Mouse (Mus musculus) forebrain, embryonic 14.5 days (tissue): ENCODE data around the gene Wnt1. TPM values are rescaled to one million over a fixed set of nuclear protein-coding genes. Genes with fewer than 3 reads are reported as not detected.

ENCODE experiments used
- polyA plus RNA-seq: library from polyadenylated mRNA; unstranded; fragments of >200 nt; fragmentation: Nextera tagmentation; extraction: Ambion mirVana; gene quantifications from 2 replicates; pipeline ENCODE4 v1.2.1, GENCODE M21; 2014

The Wnt1 gene
- polyA plus RNA-seq, 1 experiment from 2014 or later, result not detected

Other genes with a start within 250 kb of the Wnt1 start
- gene Ccnt1, start 218.9 kb upstream of the Wnt1 start, polyA plus RNA-seq, result 51.3 and 61.7 TPM in 2 replicates
- gene 4930415O20Rik, start 218.9 kb upstream of the Wnt1 start, polyA plus RNA-seq, result not detected in 2 replicates
- 6.4 and 10.4 TPM in 2 replicates for gene Adcy6, start 179.8 kb upstream of the Wnt1 start, polyA plus RNA-seq
- gene Cacnb3, start 159.0 kb upstream of the Wnt1 start, polyA plus RNA-seq, result 75.9 and 95.4 TPM in 2 replicates
- 18.2 and 24.3 TPM in 2 replicates for gene Ddx23, start 127.0 kb upstream of the Wnt1 start, polyA plus RNA-seq
- 6.3 and 6.8 TPM in 2 replicates for gene Rnd1, start 112.4 kb upstream of the Wnt1 start, polyA plus RNA-seq
- gene Ccdc65, start 81.7 kb upstream of the Wnt1 start, polyA plus RNA-seq, result 3.2 and 3.3 TPM in 2 replicates
- 2.6 and 3.8 TPM in 2 replicates for gene Fkbp11, start 61.7 kb upstream of the Wnt1 start, polyA plus RNA-seq
- gene Arf3, start 26.6 kb upstream of the Wnt1 start, polyA plus RNA-seq, result 31.7 and 41.4 TPM in 2 replicates
- gene Wnt10b, start 11.7 kb upstream of the Wnt1 start, polyA plus RNA-seq, result not detected in 2 replicates
- 0.33 and 0.57 TPM in 2 replicates for gene Ddn, start 19.6 kb downstream of the Wnt1 start, polyA plus RNA-seq
- 82.1 and 87.3 TPM in 2 replicates for gene Prkag1, start 41.7 kb downstream of the Wnt1 start, polyA plus RNA-seq
- gene Kmt2d, start 81.3 kb downstream of the Wnt1 start, polyA plus RNA-seq, result 8.0 and 12.2 TPM in 2 replicates
- 30.3 and 33.5 TPM in 2 replicates for gene Rhebl1, start 104.7 kb downstream of the Wnt1 start, polyA plus RNA-seq
- 0.18 and 0.36 TPM in 2 replicates for gene Dhh, start 108.7 kb downstream of the Wnt1 start, polyA plus RNA-seq
- gene Lmbr1l, start 128.4 kb downstream of the Wnt1 start, polyA plus RNA-seq, result 10.9 TPM in 2 replicates
- gene Tuba1b, start 144.7 kb downstream of the Wnt1 start, polyA plus RNA-seq, result 1,499 and 1,719 TPM in 2 replicates
- gene Gm49450, start 163.7 kb downstream of the Wnt1 start, polyA plus RNA-seq, result not detected in 2 replicates
- 18,182 and 18,289 TPM in 2 replicates for gene Tuba1a, start 163.8 kb downstream of the Wnt1 start, polyA plus RNA-seq
- gene Tuba1c, start 240.0 kb downstream of the Wnt1 start, polyA plus RNA-seq, result 56.7 and 93.1 TPM in 2 replicates